Mouse (Mus musculus): ENCODE data around the gene 1700012A03Rik.

DNA sequence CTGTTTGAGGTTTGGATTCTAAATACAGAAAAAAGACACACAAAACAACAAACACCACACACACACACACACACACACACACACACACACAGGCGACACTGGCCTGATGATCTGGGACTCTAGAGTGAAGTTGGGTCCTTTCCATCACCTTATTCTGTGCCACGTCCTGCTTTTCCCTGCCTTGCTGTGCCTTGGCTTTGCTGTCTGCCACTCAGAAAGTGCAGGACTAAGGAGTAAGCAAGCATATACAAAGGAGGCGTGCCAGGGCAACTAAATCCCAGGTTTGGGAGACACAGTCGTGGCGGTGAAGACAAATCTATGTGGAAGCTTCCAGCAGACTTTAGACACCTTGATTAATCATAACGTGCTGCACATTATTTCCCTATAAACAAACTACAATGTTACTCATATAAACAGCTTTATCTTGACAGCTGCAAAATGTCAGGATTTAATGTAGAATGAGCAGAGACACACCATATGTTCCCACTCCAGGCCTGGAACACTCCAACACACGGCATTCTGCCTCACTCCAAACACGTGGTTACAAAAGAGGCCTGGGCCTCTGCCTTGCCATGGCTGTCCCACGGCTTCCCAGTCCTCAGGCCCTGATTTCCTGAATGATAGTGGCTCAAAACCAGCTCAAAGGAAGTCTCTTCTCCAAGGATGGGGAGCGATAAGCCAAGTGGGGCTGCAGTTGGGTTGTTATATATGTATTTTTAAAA lies 15.9 kb downstream of the 1700012A03Rik start:
- TF ChIP-seq CTCF (IDR thresholded peaks at IDR 0.05; ENCODE audit: borderline replicate concordance, extremely low read depth, insufficient read depth, insufficient read length) (no peak), POLR2A (IDR thresholded peaks at IDR 0.05; ENCODE audit: borderline replicate concordance, extremely low read depth, insufficient read depth, insufficient read length, poor library complexity, severe bottlenecking) (no peak)
